Mouse (Mus musculus): ENCODE measurements around the gene Dbndd2. TPM values are rescaled to one million over a fixed set of nuclear protein-coding genes. Genes with fewer than 3 reads are reported as not detected.

Gene Dbndd2
- polyA plus RNA-seq, 1 experiment from 2014 or later: 8.1 TPM

DNA sequence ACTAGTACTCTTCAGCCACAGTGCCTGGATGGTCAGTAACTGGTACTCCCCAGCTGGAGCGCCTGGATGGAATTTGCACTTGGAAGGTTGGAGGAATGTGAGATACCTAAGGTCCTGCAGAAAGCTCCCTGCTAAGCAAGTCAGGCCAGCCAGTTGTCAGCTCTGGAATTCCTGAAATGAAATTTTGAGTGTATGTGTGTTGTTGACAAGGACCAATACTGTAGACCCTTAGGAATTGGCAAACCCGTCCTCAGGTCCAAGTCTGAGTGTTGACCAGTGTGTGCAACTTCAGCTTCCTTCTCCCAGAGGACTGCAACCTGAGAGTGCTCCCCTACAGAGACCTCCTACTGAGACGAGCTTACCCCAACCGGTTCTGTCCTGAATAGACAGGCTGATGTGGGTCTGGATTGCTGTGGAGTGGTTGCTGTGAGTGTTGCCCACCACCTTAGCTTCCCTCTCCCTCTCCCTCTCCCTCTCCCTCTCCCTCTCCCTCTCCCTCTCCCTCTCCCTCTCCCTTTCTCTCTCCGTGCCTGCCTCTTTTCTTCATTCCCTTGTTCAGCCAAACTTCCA lies 24.8 kb downstream of the Dbndd2 start:
- Histone ChIP-seq H3K4me3 (no peak overlapping the region), H3K36me3 (peaks cover 7% of the 10 kb centered on the region), H3K27me3 (no peaks in the 10 kb centered on the region), H3K9ac (replicated peaks) (no peak overlapping the region), H3K4me1 (no peaks in the 10 kb centered on the region), H3K9me3 (no peaks in the 10 kb centered on the region), H3K4me2 (replicated peaks) (no peak overlapping the region), H3K27ac (replicated peaks) (no peak overlapping the region)
- WGBS: 44% methylated on average over 5 of the region's 5 CpGs
- no peak for ATAC-seq (replicated peaks)

DNA sequence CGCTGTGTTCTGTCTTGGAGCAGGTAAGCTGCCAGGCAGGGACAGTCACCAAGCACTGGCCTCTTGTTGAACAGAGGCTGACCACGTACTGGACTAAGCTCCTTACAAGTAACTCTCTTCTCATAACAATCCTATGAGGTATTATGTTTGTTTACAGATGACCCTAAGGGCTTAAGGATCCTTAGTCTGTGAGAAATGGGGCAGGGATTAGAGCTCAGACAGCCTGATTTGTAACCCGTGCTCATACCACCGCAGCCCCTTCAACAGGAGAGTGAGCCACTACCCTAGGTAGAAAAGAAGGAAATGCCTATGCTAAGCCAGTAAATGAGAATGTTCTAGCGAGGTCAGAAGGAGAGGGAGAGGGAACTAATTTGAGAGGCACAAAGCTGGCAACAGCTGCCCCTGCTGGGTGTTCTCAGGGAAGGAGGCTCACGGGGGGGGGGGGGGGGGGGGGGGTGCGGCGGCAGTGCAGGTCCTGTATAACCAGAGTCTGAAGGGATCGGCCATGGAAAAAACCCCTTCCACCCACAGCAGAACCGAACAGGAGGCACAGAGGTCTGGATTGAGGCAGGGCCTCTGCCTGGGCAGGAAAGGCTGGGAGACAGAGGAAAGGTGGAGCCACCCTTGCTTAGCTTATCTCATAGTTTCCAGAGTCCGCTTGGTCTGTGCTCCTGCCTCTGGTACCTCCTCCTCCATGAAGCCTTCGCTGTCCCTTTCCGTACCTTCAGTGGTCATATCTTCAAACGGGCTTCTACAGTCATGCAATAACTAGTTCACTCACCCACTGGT lies 26.4 kb downstream of the Dbndd2 start:
- no peaks in the 10 kb centered on the region for H3K36me3 ChIP-seq
- 67% methylated on average over 12 of the region's 14 CpGs for WGBS
- H3K4me1 ChIP-seq: no peaks in the 10 kb centered on the region
- H3K4me2 ChIP-seq (replicated peaks): no peak overlapping the region
- H3K4me3 ChIP-seq: no peak overlapping the region
- H3K9ac ChIP-seq (replicated peaks): no peak overlapping the region
- H3K27ac ChIP-seq (replicated peaks): no peak overlapping the region
- no peak for ATAC-seq (replicated peaks)
- H3K27me3 ChIP-seq: no peaks in the 10 kb centered on the region
- no peaks in the 10 kb centered on the region for H3K9me3 ChIP-seq

DNA sequence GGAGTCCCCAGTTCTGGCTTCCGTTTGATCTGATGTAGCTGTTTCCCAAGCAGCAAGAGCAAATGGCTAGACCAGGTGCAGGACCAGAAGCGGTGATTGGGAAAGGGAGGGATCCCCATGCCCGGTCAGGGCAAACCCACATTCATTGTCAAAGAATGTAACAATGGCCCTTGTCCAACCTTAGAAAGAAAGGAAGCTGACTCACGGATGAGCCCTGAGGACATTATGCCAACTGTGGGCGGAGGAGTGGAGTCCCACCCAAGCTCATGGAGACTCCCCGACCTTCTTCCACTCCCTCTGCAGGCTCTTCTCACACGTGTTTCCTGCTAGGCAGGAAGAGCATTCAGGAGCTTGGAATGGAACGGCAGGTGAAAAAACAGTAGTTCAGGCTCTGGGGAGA lies 27.5 kb downstream of the Dbndd2 start:
- whole genome bisulfite sequencing: 77% methylated on average over 8 of the region's 8 CpGs
- H3K9me3 ChIP-seq: no peaks in the 10 kb centered on the region
- H3K27ac ChIP-seq (replicated peaks): no peak overlapping the region
- peaks cover 1% of the 10 kb centered on the region; the same call in 1 of the 2 replicates for H3K4me1 ChIP-seq
- H3K4me3 ChIP-seq: no peak overlapping the region
- H3K9ac ChIP-seq (replicated peaks): no peak overlapping the region
- no peaks in the 10 kb centered on the region for H3K36me3 ChIP-seq
- no peak overlapping the region for H3K4me2 ChIP-seq (replicated peaks)
- no peaks in the 10 kb centered on the region for H3K27me3 ChIP-seq
- ATAC-seq (replicated peaks): no peak

DNA sequence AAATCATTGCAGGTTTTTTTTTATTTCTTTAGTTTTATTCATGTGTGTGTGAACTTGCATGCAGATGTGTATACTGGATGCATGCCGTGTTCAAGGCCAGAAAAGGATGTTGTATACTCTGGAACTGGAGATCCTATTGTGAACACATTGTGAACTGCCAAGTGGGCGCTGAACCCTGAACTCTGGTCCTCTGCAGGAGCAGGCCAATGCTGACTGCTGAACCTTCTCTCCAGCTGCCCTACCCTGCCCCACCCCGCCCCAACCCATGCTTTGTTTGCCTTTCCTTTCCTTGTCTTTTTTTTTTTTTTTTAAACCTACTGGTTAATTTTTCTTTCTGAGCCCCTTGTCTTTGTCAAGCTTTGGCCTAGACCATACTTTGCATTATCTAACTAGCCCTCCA lies 29.0 kb downstream of the Dbndd2 start:
- Histone ChIP-seq H3K4me3 (no peak overlapping the region), H3K9ac (replicated peaks) (no peak overlapping the region), H3K4me2 (replicated peaks) (no peak overlapping the region), H3K9me3 (no peaks in the 10 kb centered on the region), H3K27ac (replicated peaks) (no peak overlapping the region), H3K4me1 (peaks cover 8% of the 10 kb centered on the region; the same call in 1 of the 2 replicates), H3K36me3 (no peaks in the 10 kb centered on the region), H3K27me3 (no peaks in the 10 kb centered on the region)
- ATAC-seq (replicated peaks): no peak
- 88% methylated on average over 3 of the region's 3 CpGs for WGBS

DNA sequence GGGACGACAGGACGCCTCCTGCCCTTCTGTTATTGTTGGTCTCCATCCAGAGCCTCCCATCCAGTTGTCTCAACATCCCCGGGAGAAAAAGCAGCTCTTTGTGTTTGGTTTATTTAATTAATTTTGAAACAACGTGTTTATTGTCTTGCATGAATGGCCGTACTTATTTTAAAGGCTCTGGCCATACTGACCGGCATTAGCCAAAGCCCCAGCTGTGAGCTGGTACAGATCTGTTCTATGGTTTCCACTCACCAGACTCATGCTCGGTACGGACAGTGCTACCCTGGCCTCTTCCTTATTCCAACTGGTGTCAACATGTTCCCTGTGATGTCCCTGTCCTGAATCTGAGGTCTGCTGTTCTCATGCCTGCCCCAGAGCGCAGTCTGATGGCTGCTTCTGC lies 30.0 kb downstream of the Dbndd2 start:
- H3K36me3 ChIP-seq: no peaks in the 10 kb centered on the region
- H3K4me1 ChIP-seq: peaks cover 8% of the 10 kb centered on the region; the same call in 1 of the 2 replicates
- no peak overlapping the region for H3K9ac ChIP-seq (replicated peaks)
- H3K4me3 ChIP-seq: no peak overlapping the region
- no peak overlapping the region for H3K4me2 ChIP-seq (replicated peaks)
- H3K27ac ChIP-seq (replicated peaks): no peak overlapping the region
- ATAC-seq (replicated peaks): no peak
- 79% methylated on average over 9 of the region's 9 CpGs for WGBS
- H3K27me3 ChIP-seq: no peaks in the 10 kb centered on the region
- no peaks in the 10 kb centered on the region for H3K9me3 ChIP-seq

DNA sequence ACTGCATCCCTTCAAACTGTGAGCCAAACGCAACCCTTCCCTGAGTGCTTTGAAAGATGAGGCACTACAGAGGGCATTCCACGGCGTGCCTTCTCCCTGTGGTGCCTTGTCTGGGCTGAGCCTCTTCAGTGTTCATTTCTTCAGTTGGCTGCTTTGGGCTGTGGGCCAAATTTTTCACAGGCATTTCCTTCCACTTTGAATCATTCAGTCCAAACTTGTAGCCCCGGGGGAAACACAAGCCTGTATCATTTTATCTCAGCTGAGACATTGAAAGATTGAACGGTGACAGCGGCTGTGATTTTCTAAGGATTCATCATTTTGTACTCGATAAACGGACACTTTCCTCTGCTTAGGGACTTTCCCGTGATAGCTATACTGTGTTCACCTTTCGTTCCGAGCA lies 30.7 kb downstream of the Dbndd2 start:
- H3K4me1 ChIP-seq: peaks cover 8% of the 10 kb centered on the region; the same call in 1 of the 2 replicates
- no peak overlapping the region for H3K9ac ChIP-seq (replicated peaks)
- 88% methylated on average over 11 of the region's 11 CpGs for WGBS
- no peak overlapping the region for H3K4me3 ChIP-seq
- no peaks in the 10 kb centered on the region for H3K27me3 ChIP-seq
- ATAC-seq (replicated peaks): no peak
- H3K9me3 ChIP-seq: no peaks in the 10 kb centered on the region
- no peaks in the 10 kb centered on the region for H3K36me3 ChIP-seq
- no peak overlapping the region for H3K4me2 ChIP-seq (replicated peaks)
- H3K27ac ChIP-seq (replicated peaks): no peak overlapping the region

DNA sequence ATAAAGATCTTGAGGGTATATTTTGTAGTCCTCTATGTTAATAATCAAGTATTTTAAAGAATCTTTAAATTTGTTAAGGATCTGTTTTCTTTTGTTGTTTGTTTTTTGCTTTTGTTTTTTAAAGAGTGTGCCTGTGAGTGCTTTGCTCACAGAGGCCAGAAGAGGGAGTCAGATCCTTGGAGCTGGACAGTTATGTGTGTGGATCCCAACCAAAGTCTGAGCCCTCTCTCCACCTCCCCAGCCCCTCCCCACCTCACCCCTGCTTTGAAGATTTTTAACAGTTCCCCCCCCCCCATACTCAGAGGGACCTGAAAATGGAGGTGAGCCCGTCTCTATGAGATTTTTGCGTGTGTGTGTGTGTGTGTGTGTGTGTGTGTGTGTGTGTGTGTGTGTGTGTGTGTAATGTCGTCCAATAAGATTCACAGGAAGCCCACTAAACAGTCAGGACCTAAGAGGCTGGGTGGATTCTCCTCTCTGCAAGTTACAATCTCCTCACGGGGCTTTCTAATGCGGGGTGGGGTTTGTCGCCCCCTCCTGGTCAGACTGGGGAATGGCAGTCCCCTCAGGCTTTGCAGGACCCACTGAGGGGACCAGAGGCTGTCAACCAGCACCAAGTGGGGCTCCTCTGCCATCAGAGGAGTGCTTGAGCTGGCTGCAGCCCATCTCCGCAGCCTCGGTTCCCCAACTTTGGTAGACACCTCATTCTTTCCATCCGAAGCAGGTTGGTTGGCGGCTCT lies 31.7 kb downstream of the Dbndd2 start:
- Histone ChIP-seq H3K4me1 (peaks cover 12% of the 10 kb centered on the region; the same call in 1 of the 2 replicates), H3K36me3 (no peaks in the 10 kb centered on the region), H3K27ac (replicated peaks) (peak overlapping the region; percentile 43; the same call in 1 of the 2 replicates), H3K9me3 (no peaks in the 10 kb centered on the region), H3K9ac (replicated peaks) (no peak overlapping the region), H3K27me3 (no peaks in the 10 kb centered on the region), H3K4me2 (replicated peaks) (no peak overlapping the region), H3K4me3 (no peak overlapping the region)
- 37% methylated on average over 9 of the region's 10 CpGs for WGBS
- ATAC-seq (replicated peaks): no peak

DNA sequence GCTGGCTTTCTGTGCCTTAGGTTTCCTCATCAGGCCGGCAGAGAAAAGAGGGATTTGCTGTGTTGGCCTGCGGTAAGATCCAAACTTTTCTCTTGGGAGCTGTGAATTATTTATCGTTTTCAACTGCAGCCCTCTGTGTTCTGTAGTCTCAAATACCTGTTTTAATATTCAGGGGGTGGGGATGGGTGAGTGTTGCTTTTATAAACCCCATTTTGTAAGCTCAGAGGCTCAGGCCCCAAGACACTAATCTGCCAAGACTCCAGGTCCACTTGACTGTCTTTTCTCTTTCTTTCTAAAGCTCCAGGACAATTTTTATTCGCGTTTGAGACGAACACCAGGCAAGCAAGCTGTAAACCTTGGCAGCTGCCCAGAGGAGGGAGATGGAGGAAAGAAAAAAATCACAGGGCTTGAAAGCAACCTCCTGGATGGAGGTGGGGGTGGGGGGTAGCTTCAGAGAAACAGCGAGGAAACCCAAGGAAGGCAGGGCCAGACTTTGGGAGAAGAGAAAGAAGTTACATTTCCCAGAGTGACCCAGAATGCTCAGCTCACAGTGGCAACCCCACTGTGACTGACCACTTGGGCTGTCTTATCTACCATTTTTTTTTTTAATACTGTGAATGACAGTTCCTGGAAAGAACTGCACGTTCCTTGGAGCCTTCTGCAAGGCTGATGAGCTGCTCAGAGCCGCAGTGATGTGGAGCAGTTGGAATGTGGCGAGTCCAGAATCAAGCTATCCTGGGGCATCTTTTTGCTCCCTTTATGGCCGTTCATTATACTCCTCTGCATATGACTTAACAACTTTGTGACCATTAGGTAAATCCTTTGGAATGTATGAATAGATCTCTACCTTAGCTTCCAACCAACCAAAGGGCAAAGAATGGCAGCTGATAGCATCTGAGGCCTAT lies 32.6 kb downstream of the Dbndd2 start:
- 41% methylated on average over 11 of the region's 11 CpGs for WGBS
- no peak for ATAC-seq (replicated peaks)

DNA sequence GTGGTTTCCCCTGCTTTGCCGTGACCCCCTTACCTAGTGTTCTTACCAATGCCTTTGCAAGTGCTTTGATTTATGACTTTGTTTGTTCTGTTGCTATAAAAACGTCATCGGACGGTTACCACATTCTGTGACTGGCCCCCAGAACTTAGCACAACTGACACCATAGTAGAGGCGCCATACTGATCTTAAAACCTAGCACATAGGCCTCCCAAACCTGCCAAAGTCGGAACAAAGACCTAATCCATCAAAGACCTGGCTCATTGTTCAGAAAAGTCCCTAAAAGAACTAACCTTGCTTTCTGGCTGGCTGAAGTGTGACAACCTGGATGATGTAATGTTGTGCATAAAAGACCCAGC lies 33.2 kb downstream of the Dbndd2 start:
- Histone ChIP-seq H3K4me3 (no peak overlapping the region), H3K4me2 (replicated peaks) (no peak overlapping the region), H3K9ac (replicated peaks) (no peak overlapping the region), H3K36me3 (no peaks in the 10 kb centered on the region), H3K27me3 (no peaks in the 10 kb centered on the region), H3K9me3 (no peaks in the 10 kb centered on the region), H3K27ac (replicated peaks) (peak overlapping the region; percentile 43; the same call in 1 of the 2 replicates), H3K4me1 (peaks cover 12% of the 10 kb centered on the region; the same call in 1 of the 2 replicates)
- WGBS: 55% methylated on average over 6 of the region's 6 CpGs
- ATAC-seq (replicated peaks): no peak

More for the DNA sequence above, 32.6 kb downstream of the Dbndd2 start:
- H3K27me3 ChIP-seq: no peaks in the 10 kb centered on the region
- H3K9me3 ChIP-seq: no peaks in the 10 kb centered on the region
- H3K4me1 ChIP-seq: peaks cover 12% of the 10 kb centered on the region; the same call in 1 of the 2 replicates
- H3K36me3 ChIP-seq: no peaks in the 10 kb centered on the region
- H3K4me3 ChIP-seq: no peak overlapping the region
- H3K27ac ChIP-seq (replicated peaks): peak overlapping the region; percentile 43
- H3K4me2 ChIP-seq (replicated peaks): no peak overlapping the region
- no peak overlapping the region for H3K9ac ChIP-seq (replicated peaks)

DNA sequence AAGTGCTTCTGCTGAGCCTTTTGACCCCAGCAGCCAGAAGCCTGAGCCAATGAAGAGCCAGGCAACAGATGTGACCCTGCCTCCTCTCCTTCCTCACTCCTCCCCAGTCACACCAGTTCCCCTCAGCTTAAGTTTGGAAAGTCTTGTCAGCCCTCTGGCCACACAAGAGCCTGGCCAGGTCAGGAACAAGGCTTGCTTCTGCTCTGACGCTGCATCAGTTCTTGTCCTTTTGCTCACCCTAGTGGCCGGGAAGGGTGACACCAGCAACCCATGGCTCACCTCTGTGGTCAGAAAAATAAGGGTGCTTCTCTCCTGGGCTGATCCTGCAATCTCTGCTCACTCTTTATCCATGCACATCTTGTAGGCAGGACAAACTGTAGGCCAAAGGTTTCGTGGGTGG lies 34.9 kb downstream of the Dbndd2 start:
- ATAC-seq (replicated peaks): no peak
- no peaks in the 10 kb centered on the region for H3K27me3 ChIP-seq
- H3K36me3 ChIP-seq: no peaks in the 10 kb centered on the region
- no peak overlapping the region for H3K4me3 ChIP-seq
- whole genome bisulfite sequencing: 15% methylated on average over 3 of the region's 3 CpGs
- peaks cover 12% of the 10 kb centered on the region; the same call in 1 of the 2 replicates for H3K4me1 ChIP-seq
- no peaks in the 10 kb centered on the region for H3K9me3 ChIP-seq
- no peak overlapping the region for H3K4me2 ChIP-seq (replicated peaks)
- no peak overlapping the region for H3K27ac ChIP-seq (replicated peaks)
- H3K9ac ChIP-seq (replicated peaks): no peak overlapping the region

DNA sequence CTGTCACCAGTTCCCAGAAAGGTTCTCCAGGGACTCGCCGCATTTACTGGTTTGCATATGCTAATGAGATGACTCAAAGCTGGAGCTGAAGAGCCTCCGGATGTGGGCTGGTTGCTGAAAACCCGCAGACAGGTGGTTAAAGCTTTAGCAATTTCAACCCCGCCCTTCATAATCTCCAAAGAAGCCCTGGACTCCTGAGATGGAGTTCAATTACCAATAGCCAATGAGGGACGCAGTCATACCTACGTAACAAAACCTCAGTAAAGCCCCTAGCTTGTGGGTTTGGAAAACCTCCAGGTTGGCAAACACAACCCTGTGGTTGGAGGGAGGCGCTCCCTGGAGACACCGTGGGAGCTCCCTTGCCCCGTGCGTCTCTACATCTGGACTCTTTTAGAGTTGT lies 35.9 kb downstream of the Dbndd2 start:
- H3K9me3 ChIP-seq: no peaks in the 10 kb centered on the region
- H3K27me3 ChIP-seq: no peaks in the 10 kb centered on the region
- no peak for ATAC-seq (replicated peaks)
- no peaks in the 10 kb centered on the region for H3K36me3 ChIP-seq
- no peak overlapping the region for H3K4me2 ChIP-seq (replicated peaks)
- no peak overlapping the region for H3K4me3 ChIP-seq
- H3K9ac ChIP-seq (replicated peaks): no peak overlapping the region
- H3K4me1 ChIP-seq: peaks cover 12% of the 10 kb centered on the region; the same call in 1 of the 2 replicates
- WGBS: 13% methylated on average over 11 of the region's 11 CpGs
- H3K27ac ChIP-seq (replicated peaks): no peak overlapping the region

All from forebrain, embryonic 15.5 days (tissue).